ENCODE assay signal across 10 mouse cellular contexts in the genomic region with DNA sequence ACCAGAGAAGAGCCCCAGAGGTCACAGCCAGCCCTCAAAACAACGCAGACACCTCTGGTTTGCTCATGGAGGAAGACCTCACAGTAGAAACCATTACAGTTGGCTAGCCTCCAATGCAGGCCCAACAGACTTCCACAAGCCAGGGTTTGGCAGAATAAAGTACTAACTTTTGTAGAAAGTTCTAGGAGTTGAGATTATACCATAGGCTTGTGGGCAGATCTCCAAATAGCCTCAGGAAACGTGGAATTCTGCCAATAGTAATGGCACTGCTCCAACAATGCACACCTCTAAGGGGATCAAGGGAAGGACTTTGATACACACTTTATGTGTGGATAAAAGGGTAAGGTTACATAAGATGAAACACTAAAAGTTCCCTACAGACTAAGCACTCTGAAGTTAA. TPM values are rescaled to one million over a fixed set of nuclear protein-coding genes. Genes with fewer than 3 reads are reported as not detected.
A peak's percentile ranks its signal among the peaks of the same experiment; 100 is the strongest.
DNase-seq lines count a peak whose midpoint lies in the region; ATAC-seq lines count a peak whose summit lies in the region.
"Had no signal": no experiment of that assay in that cellular context is flagged by ENCODE, and none has a peak within 500 bp of the region (broad histone marks: within the 10 kb centered on the region; RNA-seq: fewer than 3 reads in every experiment).

No protein-coding gene starts in this region.

- H3K4me3 ChIP-seq in heart, embryonic 11.5 days (ENCODE audit: low read depth, low read length), result no peak overlapping the region
- H3K4me3 ChIP-seq in embryonic facial prominence, embryonic 15.5 days (replicated peaks), result no peak overlapping the region
- H3K4me3 ChIP-seq in lung, embryonic 15.5 days, result no peak overlapping the region

- no peak overlapping the region for H3K4me2 ChIP-seq in heart, embryonic 11.5 days
- H3K4me2 ChIP-seq in embryonic facial prominence, embryonic 15.5 days (replicated peaks), result no peak overlapping the region
- H3K4me2 ChIP-seq in lung, embryonic 15.5 days, result no peak overlapping the region

- no peaks in the 10 kb centered on the region for H3K27me3 ChIP-seq in heart, embryonic 11.5 days (ENCODE audit: control insufficient read depth, insufficient read depth, low read length)
- H3K27me3 ChIP-seq in embryonic facial prominence, embryonic 15.5 days, result no peaks in the 10 kb centered on the region
- H3K27me3 ChIP-seq in lung, embryonic 15.5 days, result no peaks in the 10 kb centered on the region

- ATAC-seq in heart, embryonic 11.5 days (replicated peaks; ENCODE audit: insufficient number of reproducible peaks, low FRiP score, low TSS enrichment), result no peak
- 0 out of 2 replicates have a peak, but pooled peaks have one; percentile 54 for ATAC-seq in embryonic facial prominence, embryonic 15.5 days (ENCODE audit: insufficient number of reproducible peaks, low FRiP score, low TSS enrichment, low read depth)
- peak; percentile 73 for ATAC-seq in lung, embryonic 15.5 days (ENCODE audit: borderline replicate concordance, extremely low read depth, low FRiP score, low TSS enrichment)
- ATAC-seq in erythroblast, adult 5-6 weeks (replicated peaks; ENCODE audit: low FRiP score, poor library complexity, severe bottlenecking), result no peak
- ATAC-seq: hindbrain, embryonic 16.5 days had no signal

- peak; percentile 50 for DNase-seq in heart, postnatal 4 days
- DNase-seq in 416B (ENCODE audit: low read depth), result peak; percentile 47
- DNase-seq in Muller cell, postnatal 12 days (ENCODE audit: inconsistent ontology term), result no peak
- DNase-seq: right cerebral cortex, postnatal 14 days; thymus, adult 18-20 months had no signal

- no peak overlapping the region for H3K9ac ChIP-seq in heart, embryonic 11.5 days (ENCODE audit: low read depth, low read length)
- H3K9ac ChIP-seq in embryonic facial prominence, embryonic 15.5 days, result no peak overlapping the region
- no peak overlapping the region for H3K9ac ChIP-seq in lung, embryonic 15.5 days

- no peak overlapping the region for H3K27ac ChIP-seq in heart, embryonic 11.5 days (ENCODE audit: low read depth, low read length)
- no peak overlapping the region; the same call in 1 of the 2 replicates for H3K27ac ChIP-seq in embryonic facial prominence, embryonic 15.5 days (replicated peaks)
- peak overlapping the region; percentile 63; the same call in 1 of the 2 replicates for H3K27ac ChIP-seq in lung, embryonic 15.5 days

- H3K36me3 ChIP-seq in heart, embryonic 11.5 days (ENCODE audit: control insufficient read depth, insufficient read depth, low read length), result no peaks in the 10 kb centered on the region
- H3K36me3 ChIP-seq in embryonic facial prominence, embryonic 15.5 days, result no peaks in the 10 kb centered on the region
- H3K36me3 ChIP-seq in lung, embryonic 15.5 days, result no peaks in the 10 kb centered on the region

- 58% methylated on average over 2 of the region's 2 CpGs for WGBS in heart, embryonic 11.5 days (ENCODE audit: insufficient replicate concordance)
- 60% methylated on average over 2 of the region's 2 CpGs for WGBS in embryonic facial prominence, embryonic 15.5 days
- 13% methylated on average over 2 of the region's 2 CpGs for WGBS in lung, embryonic 15.5 days

- no peaks in the 10 kb centered on the region for H3K4me1 ChIP-seq in heart, embryonic 11.5 days (ENCODE audit: control insufficient read depth, insufficient read depth, low read length)
- H3K4me1 ChIP-seq in embryonic facial prominence, embryonic 15.5 days, result peaks cover 4% of the 10 kb centered on the region
- H3K4me1 ChIP-seq in lung, embryonic 15.5 days, result peaks cover 15% of the 10 kb centered on the region

- H3K9me3 ChIP-seq in heart, embryonic 11.5 days (replicated peaks; ENCODE audit: control insufficient read depth, low read length), result no peaks in the 10 kb centered on the region
- no peaks in the 10 kb centered on the region for H3K9me3 ChIP-seq in embryonic facial prominence, embryonic 15.5 days (replicated peaks)
- H3K9me3 ChIP-seq in lung, embryonic 15.5 days, result no peaks in the 10 kb centered on the region

RNA-seq across cellular contexts. Expression of a gene that starts 6.7 kb away (rescaled TPM):
- total RNA-seq in heart, postnatal 4 days (2021), result 10 to 100 TPM; 28.2 to 30.3 TPM
- 7.9 and 9.1 TPM in 2 replicates for polyA plus RNA-seq in heart, embryonic 11.5 days (2014; fragmentation: Nextera tagmentation; extraction: Ambion mirVana)
- polyA plus RNA-seq in embryonic facial prominence, embryonic 15.5 days (2015; fragmentation: Nextera tagmentation; extraction: Ambion mirVana), result 10.3 and 10.7 TPM in 2 replicates
- 7.5 and 8.9 TPM in 2 replicates for polyA plus RNA-seq in lung, embryonic 15.5 days (2015; fragmentation: Nextera tagmentation; extraction: Ambion mirVana)
- total RNA-seq in erythroblast, adult 5-6 weeks (2015; ENCODE audit: low replicate concordance), result 20.7 and 31.3 TPM in 2 replicates
- 13.5 and 14.3 TPM in 2 replicates for total RNA-seq in erythroblast, adult 5-6 weeks (2017; ENCODE audit: low replicate concordance)

RNA-seq across cellular contexts. Expression of a gene that starts 36.3 kb away (rescaled TPM):
- 10 to 100 TPM; 23.5 to 23.8 TPM for total RNA-seq in heart, postnatal 4 days (2021)
- 15.2 and 18.0 TPM in 2 replicates for polyA plus RNA-seq in heart, embryonic 11.5 days (2014; fragmentation: Nextera tagmentation; extraction: Ambion mirVana)
- 17.2 and 17.3 TPM in 2 replicates for polyA plus RNA-seq in embryonic facial prominence, embryonic 15.5 days (2015; fragmentation: Nextera tagmentation; extraction: Ambion mirVana)
- polyA plus RNA-seq in lung, embryonic 15.5 days (2015; fragmentation: Nextera tagmentation; extraction: Ambion mirVana), result 14.6 and 14.9 TPM in 2 replicates
- total RNA-seq in erythroblast, adult 5-6 weeks (2015; ENCODE audit: low replicate concordance), result 2.3 and 7.7 TPM in 2 replicates
- total RNA-seq in erythroblast, adult 5-6 weeks (2017; ENCODE audit: low replicate concordance), result 3.3 and 3.9 TPM in 2 replicates

RNA-seq across cellular contexts. Expression of a gene that starts 36.4 kb away (rescaled TPM):
- total RNA-seq in heart, postnatal 4 days (2021), result 10 to 100 TPM; 16.9 to 21.2 TPM
- polyA plus RNA-seq in heart, embryonic 11.5 days (2014; fragmentation: Nextera tagmentation; extraction: Ambion mirVana), result 30.1 and 35.8 TPM in 2 replicates
- 32.5 and 35.0 TPM in 2 replicates for polyA plus RNA-seq in embryonic facial prominence, embryonic 15.5 days (2015; fragmentation: Nextera tagmentation; extraction: Ambion mirVana)
- 28.3 and 30.0 TPM in 2 replicates for polyA plus RNA-seq in lung, embryonic 15.5 days (2015; fragmentation: Nextera tagmentation; extraction: Ambion mirVana)
- total RNA-seq in erythroblast, adult 5-6 weeks (2015; ENCODE audit: low replicate concordance), result 15.5 and 47.3 TPM in 2 replicates
- 11.7 and 15.2 TPM in 2 replicates for total RNA-seq in erythroblast, adult 5-6 weeks (2017; ENCODE audit: low replicate concordance)

Comparison
In these comparisons a context has a peak if more than half of its experiments do, and no peak if none do; other contexts are left out.
1. ATAC-seq: peak in embryonic facial prominence, embryonic 15.5 days (single experiment) and lung, embryonic 15.5 days (single experiment); none in heart, embryonic 11.5 days (single experiment) and erythroblast, adult 5-6 weeks (single experiment).